Mouse (Mus musculus): ENCODE measurements around the gene Mageb1. TPM values are rescaled to one million over a fixed set of nuclear protein-coding genes. Genes with fewer than 3 reads are reported as not detected.
"Not testable (repeated sequence)": the region's sequence is repeated elsewhere in the genome, so short reads cannot be mapped to it uniquely, and the experiment has no call there.

Mageb1 gene
- total RNA-seq (2017) = not detected in 3 replicates

GRCm38 (mm10) chrX:92016233-92016632 lies at the start of gene Mageb1:
Gene Mageb1, minus strand, starts transcription at chrX:92016333.
- ATAC-seq (replicated peaks; ENCODE audit: insufficient number of reproducible peaks, low FRiP score, low TSS enrichment, poor library complexity, severe bottlenecking) = not testable (repeated sequence)

Other genes with a start within 250 kb of the Mageb1 start
- not detected in 3 replicates for gene Mageb5, start 233.3 kb downstream of the Mageb1 start, total RNA-seq (2017)